Mouse (Mus musculus): ENCODE measurements at regions not wholly inside any gene's neighbourhood (a gene's known extent, or its start where the extent isn't known, plus 50 kb on each side); places are given as distances from the start of the nearest gene placed in this dataset.

DNA sequence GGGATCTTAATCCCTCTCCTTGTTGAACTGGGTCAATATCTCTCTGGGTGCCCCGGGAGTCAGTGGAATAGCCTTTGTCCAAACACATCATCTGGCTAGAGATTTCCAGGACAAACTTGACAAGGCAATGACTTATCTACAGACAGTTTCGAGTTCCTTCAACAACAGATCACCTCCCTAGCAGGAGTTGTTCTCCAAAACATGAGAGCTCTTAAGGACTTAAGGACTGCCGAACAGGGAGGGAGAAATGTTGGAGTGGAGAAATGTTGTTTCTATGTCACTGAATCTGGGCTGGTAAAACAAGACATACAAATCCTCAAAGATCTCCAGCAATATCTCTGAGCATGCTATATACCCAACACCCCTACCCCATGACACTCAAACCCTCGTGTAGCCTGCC, 59.7 kb upstream of the Cox10 start:
- no peak overlapping the region for H3K9ac ChIP-seq
- H3K36me3 ChIP-seq, result no peaks in the 10 kb centered on the region
- no peak overlapping the region for H3K4me2 ChIP-seq
- H3K27me3 ChIP-seq, result no peaks in the 10 kb centered on the region
- ATAC-seq (ENCODE audit: low read depth), result no peak
- WGBS (ENCODE audit: insufficient replicate concordance), result 45% methylated on average over 4 of the region's 4 CpGs
- no peak overlapping the region for H3K4me3 ChIP-seq (replicated peaks)
- H3K27ac ChIP-seq, result no peak overlapping the region
- no peak for DNase-seq
- H3K4me1 ChIP-seq (replicated peaks), result no peaks in the 10 kb centered on the region
- H3K9me3 ChIP-seq (replicated peaks), result no peaks in the 10 kb centered on the region

DNA sequence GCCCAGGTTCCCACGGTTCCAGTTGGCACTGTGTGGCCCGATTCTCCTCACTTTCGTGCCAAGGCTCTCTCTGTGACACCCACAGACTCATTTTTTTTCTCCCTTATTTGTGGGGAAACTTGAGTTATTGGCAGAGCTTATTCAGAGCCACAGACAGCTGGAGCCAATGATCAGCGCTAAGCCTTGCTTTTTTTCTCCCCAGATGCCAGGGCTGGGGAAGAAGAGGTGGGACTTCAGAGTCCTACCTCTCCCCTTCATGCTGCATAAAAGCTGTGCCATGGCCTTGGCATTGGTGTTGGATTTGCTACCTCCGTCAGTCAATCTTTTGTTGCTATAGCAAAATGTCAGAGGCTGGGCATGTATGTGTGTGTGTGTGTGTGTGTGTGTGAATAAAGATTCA, 56.5 kb upstream of the Cox10 start:
- no peak for ATAC-seq (ENCODE audit: low read depth)
- DNase-seq, result no peak
- Histone ChIP-seq H3K4me2 (no peak overlapping the region), H3K9me3 (replicated peaks) (no peaks in the 10 kb centered on the region), H3K4me3 (replicated peaks) (no peak overlapping the region), H3K27me3 (no peaks in the 10 kb centered on the region), H3K36me3 (no peaks in the 10 kb centered on the region), H3K9ac (no peak overlapping the region), H3K27ac (no peak overlapping the region), H3K4me1 (replicated peaks) (no peaks in the 10 kb centered on the region)
- WGBS (ENCODE audit: insufficient replicate concordance), result 64% methylated on average over 5 of the region's 5 CpGs

DNA sequence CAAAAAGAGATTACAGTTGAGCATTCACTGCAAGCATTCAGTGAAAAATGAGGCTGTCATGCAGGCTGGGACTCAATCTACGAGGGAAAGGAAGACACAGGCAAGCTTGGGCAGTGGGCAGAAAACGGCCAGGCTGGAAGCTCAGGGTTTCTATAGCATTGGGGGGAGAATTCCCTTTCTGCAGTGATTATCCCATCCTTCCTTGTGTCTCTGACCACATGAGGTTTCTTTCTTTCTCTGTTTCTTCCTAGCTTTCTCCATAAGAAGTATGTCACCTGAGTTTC, 56.0 kb upstream of the Cox10 start:
- DNase-seq, result no peak
- no peak for ATAC-seq (ENCODE audit: low read depth)
- H3K27me3 ChIP-seq, result no peaks in the 10 kb centered on the region
- no peak overlapping the region for H3K9ac ChIP-seq
- no peaks in the 10 kb centered on the region for H3K9me3 ChIP-seq (replicated peaks)
- no peak overlapping the region for H3K27ac ChIP-seq
- H3K36me3 ChIP-seq, result no peaks in the 10 kb centered on the region
- H3K4me1 ChIP-seq (replicated peaks), result no peaks in the 10 kb centered on the region
- 44% methylated on average over 2 of the region's 2 CpGs for WGBS (ENCODE audit: insufficient replicate concordance)
- H3K4me2 ChIP-seq, result no peak overlapping the region
- no peak overlapping the region for H3K4me3 ChIP-seq (replicated peaks)

DNA sequence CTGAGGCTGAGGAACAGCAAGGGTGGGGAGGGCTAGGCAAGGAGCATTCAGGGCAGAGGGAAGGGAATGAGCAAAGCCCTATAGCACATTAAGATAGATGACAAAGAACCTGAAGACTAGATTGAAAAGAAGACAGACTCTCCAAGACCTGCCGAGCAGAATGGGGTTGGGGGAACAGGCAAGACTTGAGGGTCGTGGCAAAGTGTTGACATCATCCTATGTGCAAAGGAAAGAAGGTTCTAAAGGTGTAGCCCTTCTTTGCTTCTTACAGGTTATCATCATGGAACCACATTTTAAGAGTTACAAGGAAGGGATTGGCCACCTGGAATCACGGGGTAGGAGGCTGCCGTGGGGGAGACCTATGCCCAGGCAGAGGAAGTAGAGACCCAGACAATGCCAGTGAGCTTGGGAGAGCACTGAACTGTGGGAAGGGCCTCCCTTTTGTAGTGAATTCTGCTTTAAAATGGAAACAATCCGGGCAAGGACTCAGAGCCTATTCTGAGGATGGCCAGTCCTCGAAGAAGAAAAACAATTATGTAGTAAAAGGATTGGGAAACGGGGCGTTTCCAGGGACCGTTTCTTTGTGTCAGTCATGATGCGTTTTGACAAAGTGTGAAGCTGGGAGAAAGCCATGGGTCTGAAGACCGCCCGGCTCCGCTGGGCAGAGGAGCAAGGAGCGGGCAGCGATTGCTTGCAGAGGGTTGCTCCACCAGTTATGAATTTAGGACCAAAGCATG, 55.5 kb upstream of the Cox10 start:
- Histone ChIP-seq H3K9me3 (replicated peaks) (no peaks in the 10 kb centered on the region), H3K9ac (no peak overlapping the region), H3K4me1 (replicated peaks) (no peaks in the 10 kb centered on the region), H3K4me2 (no peak overlapping the region), H3K27me3 (no peaks in the 10 kb centered on the region), H3K4me3 (replicated peaks) (no peak overlapping the region), H3K36me3 (no peaks in the 10 kb centered on the region), H3K27ac (no peak overlapping the region)
- WGBS (ENCODE audit: insufficient replicate concordance), result 73% methylated on average over 15 of the region's 15 CpGs
- ATAC-seq (ENCODE audit: low read depth) (no peak), DNase-seq (no peak)
